Mouse (Mus musculus): ENCODE data around the gene Exosc6.
A peak's percentile ranks its signal among the peaks of the same experiment; 100 is the strongest.
"Not testable (repeated sequence)": the region's sequence is repeated elsewhere in the genome, so short reads cannot be mapped to it uniquely, and the experiment has no call there.

Gene Exosc6

GRCm38 (mm10) chr8:111062072-111062757 is 6.1 kb downstream of the Exosc6 start:
- DNase-seq = peak; percentile 70 to 91

GRCm38 (mm10) chr8:111062893-111063292 is 6.8 kb downstream of the Exosc6 start:
- no peak for DNase-seq

GRCm38 (mm10) chr8:111066308-111066707 is 10.2 kb downstream of the Exosc6 start:
- DNase-seq = no peak

GRCm38 (mm10) chr8:111067439-111067838 is 11.3 kb downstream of the Exosc6 start:
- peak in 1 of 2 experiments; percentile 40 for DNase-seq

- DNase-seq = not testable (repeated sequence)
These were observed 12.5 kb downstream of the Exosc6 start for GRCm38 (mm10) chr8:111068660-111069059.

GRCm38 (mm10) chr8:111075926-111076325 is 19.8 kb downstream of the Exosc6 start:
- no peak for DNase-seq

- DNase-seq = peak; percentile 37 to 59
These were observed 23.3 kb downstream of the Exosc6 start for GRCm38 (mm10) chr8:111079461-111079860.

GRCm38 (mm10) chr8:111079861-111080271 is 23.7 kb downstream of the Exosc6 start:
- DNase-seq = peak; percentile 61 to 81

- no peak for DNase-seq
These were observed 25.6 kb downstream of the Exosc6 start for GRCm38 (mm10) chr8:111081580-111082258.

GRCm38 (mm10) chr8:111083936-111084335 is 27.8 kb downstream of the Exosc6 start:
- DNase-seq = not testable (repeated sequence)

GRCm38 (mm10) chr8:111090126-111090525 is 34.0 kb downstream of the Exosc6 start:
- DNase-seq = peak; percentile 75 to 76

GRCm38 (mm10) chr8:111091706-111092105 is 35.6 kb downstream of the Exosc6 start:
- DNase-seq = no peak

- DNase-seq = not testable (repeated sequence)
These were observed 36.2 kb downstream of the Exosc6 start, which contains the start of gene Clec18a for GRCm38 (mm10) chr8:111092326-111092725. Gene Clec18a, minus strand, starts transcription at chr8:111092426.

- DNase-seq = peak; percentile 94 to 97
These were observed 38.0 kb downstream of the Exosc6 start, which contains the start of gene Pdpr for GRCm38 (mm10) chr8:111093865-111094718. Gene Pdpr, plus strand, starts transcription at chr8:111094630.

GRCm38 (mm10) chr8:111094719-111095302 is 38.7 kb downstream of the Exosc6 start:
- peak; percentile 5 to 40 for DNase-seq
